Mouse (Mus musculus): Measurements from ENCODE around the gene Cyp2j5. TPM values are rescaled to one million over a fixed set of nuclear protein-coding genes. Genes with fewer than 3 reads are reported as not detected.
"Not testable (repeated sequence)": the region's sequence is repeated elsewhere in the genome, so short reads cannot be mapped to it uniquely, and the experiment has no call there.

The Cyp2j5 gene
- polyA plus RNA-seq (2012; rRNA removed): not detected in 2 replicates

DNA sequence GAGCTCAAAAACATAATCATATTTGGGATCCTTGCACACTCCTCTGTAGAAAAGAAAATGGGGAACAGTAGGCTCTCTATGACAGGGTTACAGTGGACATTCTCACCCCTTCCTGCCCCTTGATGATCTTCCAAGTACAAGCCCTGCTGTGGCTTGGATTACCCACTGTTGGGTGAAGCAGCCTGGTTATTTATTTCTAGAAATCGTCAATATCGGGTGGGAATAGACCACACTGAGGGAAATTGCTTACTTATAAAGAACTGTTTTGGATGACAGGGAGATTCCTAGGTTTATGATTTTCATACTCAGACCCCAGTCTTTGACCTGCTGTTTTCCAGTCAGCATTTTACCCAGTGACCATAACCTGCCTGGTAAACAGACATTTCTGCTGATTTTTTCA, at the start of gene Cyp2j5:
Gene Cyp2j5, minus strand, starts transcription at position 164 of the 400 bp plus-strand sequence.
- 80% methylated on average over 2 of the region's 2 CpGs for WGBS
- DNase-seq (ENCODE audit: low read depth, low spot score): no peak

DNA sequence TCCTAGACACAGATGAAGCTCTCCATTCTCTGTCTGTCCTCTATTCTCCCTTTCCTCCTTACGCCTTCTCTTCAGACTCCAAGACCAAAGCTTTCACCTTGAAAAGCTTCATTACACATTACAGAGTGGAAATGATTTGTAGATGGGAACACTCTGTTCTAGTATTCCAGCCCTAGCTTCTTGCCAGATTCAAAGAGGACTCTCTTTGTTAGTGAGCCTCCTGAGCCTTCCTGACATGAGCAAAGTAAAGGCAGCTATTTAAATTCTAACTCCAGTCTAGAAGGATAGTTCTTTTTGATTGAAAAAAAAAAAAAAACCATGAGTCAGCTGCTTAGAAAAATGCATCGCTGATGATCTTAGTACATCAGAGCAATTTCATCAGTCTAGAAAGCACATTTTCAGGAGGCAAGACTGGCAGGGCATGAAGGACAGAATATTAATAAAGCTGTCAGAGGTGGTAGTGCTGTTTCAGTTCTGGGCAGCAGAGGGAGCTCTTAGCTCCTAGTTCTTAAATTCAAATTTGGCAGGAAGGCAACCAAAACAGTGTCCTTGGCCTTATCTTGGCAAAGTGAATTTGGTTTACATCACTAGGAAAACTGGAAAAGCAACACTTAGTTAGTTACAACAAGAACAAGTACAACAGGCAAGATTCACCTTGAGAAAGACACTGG, 41.5 kb upstream of the Cyp2j5 start:
- 49% methylated on average over 2 of the region's 2 CpGs for WGBS
- DNase-seq (ENCODE audit: low read depth, low spot score): no peak

DNA sequence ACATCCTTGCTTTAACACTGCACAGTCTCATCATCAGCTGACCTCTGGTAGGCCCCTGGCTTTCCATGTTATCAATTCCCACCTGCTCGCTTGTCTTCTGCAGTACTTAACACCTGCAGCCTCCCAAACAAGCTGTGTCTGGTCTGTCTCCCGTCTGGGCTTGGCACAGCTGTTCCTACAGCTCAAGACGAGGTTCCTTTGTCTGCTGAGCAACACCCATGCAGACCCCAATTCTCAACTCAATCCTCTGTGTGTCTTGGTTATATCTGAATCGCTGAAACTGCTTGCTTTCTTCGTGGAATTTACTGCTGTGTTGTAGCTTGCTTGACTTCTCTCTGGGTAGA, 34.2 kb upstream of the Cyp2j5 start:
- 66% methylated on average over 5 of the region's 5 CpGs for WGBS
- no peak for DNase-seq (ENCODE audit: low read depth, low spot score)

DNA sequence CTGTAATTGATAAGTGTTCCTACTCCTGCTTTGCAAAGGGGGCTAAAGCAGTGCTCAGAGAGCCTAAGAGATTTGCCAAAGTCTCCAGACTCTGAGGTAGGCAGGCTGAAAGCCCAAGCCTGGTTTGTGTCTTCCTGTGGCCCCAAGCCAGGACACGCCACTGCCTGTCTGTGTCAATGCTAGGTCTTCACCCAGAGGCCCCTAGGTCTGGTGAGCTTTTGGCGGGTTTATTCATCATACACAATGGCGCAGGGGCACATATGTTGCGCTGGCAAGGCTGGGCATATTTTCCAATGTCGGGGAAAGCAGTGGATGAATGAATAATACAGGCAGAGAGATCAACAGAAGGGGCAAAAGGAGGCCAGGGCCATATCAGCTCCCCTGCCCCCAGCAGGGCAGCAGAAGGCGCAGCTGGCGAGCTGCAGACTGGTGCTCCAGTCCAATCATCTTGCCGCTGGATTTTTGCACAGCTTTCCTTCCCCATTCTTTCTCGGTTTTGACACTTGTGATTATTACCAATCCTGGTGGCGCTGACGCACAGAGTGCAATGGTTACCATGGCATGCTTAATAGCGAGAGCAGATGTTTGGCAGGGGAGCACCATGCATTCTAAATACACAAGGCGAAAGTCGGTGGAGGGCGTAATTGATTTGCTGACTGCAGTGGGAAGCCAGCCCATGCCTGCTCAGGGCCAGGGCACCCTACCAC, 33.7 kb upstream of the Cyp2j5 start:
- DNase-seq (ENCODE audit: low read depth, low spot score): no peak
- WGBS: 81% methylated on average over 15 of the region's 15 CpGs

DNA sequence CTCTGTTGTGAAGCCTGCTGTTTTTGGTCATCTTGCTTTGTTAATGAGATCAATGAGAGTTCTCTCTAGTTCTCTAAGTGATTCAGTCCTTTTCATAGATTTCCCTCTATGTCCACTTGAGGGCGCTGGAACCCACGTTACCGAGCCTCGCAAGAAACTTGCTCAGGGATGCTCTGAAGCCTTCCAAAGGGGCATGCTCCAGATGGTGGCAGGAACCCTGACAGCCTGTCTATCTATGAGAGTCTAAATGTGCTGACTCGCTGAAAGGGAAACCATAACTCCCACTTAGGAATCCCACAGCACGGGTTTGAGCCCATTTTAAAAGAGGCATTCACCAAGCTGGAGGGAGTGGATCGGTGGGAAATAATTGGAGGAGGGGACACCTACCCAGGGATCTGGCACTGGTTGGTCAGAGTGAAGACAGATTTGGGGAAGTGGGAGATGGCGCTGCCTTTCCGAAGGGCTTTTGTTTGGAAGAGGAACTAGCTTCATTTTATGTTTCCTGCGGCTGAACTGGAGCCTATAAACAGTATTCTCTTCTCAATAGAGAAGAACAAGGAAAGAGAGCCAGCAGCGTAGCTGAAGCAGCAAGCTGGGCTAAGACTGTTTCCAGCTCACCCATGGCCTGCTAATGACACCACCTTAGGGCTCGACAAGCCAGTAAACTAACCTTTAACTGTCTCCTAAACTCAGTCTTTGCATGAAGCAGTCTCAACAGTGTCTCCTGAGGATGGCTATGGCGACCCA, 32.8 kb upstream of the Cyp2j5 start:
- DNase-seq (ENCODE audit: low read depth, low spot score): no peak
- WGBS: 35% methylated on average over 13 of the region's 13 CpGs

DNA sequence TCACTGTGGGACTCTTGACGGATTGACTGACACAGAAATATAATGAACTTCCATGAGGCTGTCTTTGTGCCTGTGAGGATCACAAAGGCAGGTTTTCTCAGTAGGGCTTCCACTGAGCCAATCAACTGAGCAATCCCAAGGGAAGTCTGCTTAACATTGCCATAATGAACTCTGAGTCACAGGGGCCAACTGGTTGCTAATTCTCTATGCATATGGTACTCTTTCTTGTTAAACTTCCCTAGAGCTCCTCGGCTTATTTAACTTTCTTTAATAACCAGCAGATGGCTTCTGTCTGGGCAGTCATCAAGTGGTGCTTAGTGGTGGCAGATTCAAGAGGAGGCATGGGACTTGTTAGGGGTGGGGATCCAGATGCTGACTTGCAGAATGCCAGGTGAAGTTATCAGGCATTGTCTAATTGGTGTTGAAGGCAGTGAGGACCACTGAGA, 23.4 kb upstream of the Cyp2j5 start:
- DNase-seq (ENCODE audit: low read depth, low spot score): no peak

DNA sequence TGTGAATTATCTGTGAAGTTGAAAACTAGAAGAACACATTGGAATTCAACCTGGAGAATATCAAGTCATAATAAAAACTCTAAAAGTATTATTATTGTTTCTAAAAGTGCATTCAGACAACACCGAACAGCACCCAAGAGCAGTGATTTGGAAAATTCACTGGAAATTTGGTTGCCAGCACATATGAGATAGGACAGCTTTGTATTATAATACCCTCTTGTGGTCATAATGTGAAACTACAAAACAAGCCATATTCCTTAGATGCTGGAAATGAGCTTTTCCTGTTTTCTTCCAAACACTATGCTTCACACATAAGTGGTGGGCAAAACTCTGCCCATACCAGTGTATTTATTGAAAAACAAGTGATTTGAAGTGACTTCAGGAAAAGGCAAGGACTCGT, 19.5 kb upstream of the Cyp2j5 start:
- DNase-seq (ENCODE audit: low read depth, low spot score): no peak
- 23% methylated on average over 2 of the region's 2 CpGs for WGBS

More for the DNA sequence above, 23.4 kb upstream of the Cyp2j5 start:
- 72% methylated on average over 2 of the region's 2 CpGs for WGBS

DNA sequence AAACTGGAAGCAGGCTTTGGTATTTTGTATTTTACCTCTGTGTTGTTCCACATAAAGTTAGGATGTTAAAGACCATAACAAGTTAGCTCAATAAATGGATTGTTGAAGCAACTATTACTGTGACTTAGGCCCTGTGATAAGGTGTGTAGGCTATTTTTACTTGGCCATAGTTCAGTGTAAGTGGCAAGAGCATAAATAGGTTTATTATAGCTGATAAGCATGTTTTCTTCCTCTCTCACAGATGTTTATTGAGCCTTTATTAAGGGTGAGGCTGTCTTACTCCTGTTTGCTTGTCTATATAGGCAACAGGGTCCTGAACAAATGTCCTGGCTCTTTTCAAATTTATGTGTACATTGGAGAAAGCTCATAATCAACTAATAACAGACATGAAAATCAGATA, 17.0 kb upstream of the Cyp2j5 start:
- no peak for DNase-seq (ENCODE audit: low read depth, low spot score)

DNA sequence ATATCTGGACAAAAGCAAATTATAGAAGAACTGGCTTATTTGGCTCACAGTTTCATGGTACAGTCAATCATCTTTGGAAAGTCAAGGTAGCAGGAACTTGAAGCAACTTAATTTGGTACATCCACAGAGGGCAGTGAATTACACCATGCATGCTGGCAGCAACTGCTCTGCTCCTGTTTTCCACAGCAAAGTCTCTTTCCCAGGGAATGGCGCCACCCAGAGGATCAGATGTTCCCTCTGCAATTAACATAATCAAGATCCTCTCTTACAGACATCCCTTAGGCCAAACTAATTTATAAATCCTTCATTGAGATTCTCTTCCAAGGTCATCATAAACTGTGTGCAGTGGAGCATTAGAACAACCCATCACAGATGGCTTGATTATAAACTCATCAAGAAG, 16.3 kb upstream of the Cyp2j5 start:
- WGBS: 25% methylated on average over 1 of the region's 1 CpGs
- peak; percentile 14 for DNase-seq (ENCODE audit: low read depth, low spot score)

DNA sequence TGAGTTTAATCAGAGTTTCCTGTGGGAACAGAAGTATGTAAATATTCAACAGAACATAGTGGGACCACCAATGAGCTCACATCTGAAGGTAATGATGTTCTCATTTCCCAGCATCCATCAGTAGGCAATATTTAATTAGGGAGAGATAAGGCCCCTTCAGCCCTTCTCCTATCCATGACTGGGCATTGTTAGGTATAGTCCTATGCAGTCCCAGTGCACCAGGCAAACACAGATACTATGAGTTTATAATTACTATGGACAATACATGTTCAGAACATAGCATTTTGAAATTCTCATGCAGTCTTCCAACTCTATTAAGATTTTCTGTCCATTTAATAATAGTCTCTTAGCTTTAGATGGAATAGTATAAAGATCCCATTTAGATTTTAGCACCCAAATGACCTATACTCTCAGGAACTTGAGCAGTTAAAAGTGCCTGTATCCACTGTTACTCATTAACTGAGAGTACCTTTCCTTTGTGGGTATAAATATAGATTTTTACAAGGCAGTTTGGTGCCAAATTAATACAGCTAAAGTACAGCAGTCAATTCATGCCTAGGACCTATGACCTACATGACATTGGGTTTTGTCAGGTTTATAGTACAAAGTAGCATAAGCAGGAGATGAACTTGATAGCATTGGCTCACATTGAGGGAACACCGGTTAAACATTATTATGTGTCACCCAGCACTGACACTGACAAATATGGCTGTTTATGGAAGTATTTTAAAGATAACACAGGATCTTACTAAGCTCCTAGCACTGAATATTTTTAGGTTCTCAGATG, 907 bp upstream of the Cyp2j5 start:
- 20% methylated on average over 1 of the region's 1 CpGs for WGBS
- peak; percentile 24 for DNase-seq (ENCODE audit: low read depth, low spot score)

DNA sequence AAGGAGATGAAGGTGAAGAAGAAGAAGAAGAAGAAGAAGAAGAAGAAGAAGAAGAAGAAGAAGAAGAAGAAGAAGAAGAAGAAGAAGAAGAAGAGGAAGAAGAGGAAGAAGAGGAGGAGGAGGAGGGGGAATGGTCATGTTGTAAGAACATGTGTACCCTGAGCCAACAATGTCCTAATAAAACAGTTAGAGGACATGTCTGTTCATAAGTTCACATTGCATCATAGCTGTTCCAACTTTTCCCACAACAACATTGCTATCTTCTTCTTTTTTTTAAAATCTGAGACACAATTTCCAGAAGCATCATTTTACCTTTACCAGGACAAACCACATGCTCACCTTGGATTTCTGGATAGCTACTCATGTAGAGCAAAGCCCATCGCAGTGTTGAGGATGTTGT, 28.5 kb downstream of the Cyp2j5 start:
- WGBS: 82% methylated on average over 1 of the region's 1 CpGs
- no peak for DNase-seq (ENCODE audit: low read depth, low spot score)

DNA sequence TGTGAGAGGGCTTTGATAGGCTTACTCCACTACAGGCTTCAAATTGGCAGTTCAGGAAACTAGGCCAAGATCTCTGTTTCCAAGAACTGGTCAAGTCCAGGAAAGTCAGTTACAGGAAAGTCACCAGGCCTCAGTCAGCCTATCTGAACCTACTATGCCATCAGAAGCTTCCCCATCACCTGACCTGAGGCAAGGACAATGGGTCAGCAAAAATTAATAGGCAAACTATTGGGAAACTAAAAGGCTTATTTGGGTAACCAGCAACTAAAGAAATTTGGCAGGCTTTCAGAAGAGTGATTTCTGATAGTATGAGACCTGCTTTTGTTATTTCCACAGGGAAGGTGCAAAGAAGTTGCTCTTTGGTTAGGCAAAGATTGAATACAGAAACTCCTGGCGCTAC, 41.5 kb downstream of the Cyp2j5 start:
- 86% methylated on average over 1 of the region's 1 CpGs for WGBS
- DNase-seq (ENCODE audit: low read depth, low spot score): no peak

DNA sequence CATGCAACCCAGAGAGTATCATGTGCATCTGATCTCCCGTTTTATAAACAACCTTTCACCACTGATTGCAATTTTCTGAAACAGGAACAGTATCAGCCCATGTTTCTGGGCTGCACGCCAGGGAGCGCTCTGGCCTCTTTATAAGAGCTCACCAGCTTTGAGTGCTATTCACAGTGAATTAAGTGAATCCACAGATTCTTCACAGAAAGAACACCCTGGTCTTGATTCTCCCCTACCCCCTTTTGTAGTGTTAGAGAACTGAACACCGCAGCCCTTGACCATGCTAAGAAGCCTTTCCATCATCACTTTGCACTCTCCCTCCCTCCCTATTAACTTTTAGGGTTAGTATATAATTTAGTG, 72.2 kb downstream of the Cyp2j5 start:
- WGBS: 16% methylated on average over 4 of the region's 4 CpGs
- DNase-seq (ENCODE audit: low read depth, low spot score): no peak

DNA sequence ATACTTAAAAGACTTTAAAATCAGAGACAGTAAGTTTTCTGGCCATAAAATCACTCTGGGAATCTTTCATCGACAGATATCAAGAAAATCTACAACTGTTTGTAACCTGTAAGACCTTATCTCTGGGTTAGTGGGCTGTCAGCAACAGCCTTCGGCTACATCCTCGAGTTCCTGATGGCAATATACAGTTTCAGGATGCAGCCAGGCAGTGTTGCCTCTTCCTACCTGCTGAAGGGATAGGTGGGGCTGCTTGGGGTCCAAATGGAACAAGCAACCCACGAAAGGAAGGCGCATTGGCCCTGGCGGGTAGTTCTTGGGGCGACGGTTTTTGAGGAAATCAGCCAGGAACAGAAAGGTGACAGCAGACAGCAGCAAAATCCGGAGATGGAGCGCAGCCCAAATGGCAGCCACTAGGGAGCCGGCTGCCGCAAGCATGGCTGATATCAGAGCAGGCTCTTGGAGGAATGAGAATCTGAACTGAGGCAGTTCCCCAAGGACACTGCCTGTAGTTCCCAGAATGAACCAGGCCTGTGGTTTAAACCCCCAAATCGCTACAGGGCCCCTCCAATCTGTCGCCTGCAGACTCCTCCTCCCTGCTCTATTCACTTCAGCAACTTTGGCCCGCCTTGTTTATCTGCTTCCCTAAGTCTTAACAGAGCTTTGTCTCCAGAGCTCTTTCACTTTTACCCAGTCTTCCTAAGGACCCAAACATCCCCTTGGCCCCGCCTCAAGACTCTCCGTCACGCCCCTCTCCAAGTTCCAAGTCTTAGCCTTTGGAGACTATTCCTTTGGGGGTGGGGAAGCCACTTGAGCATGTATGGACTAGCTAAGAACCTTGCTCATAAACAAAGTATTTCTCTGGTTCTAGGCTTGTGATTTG, 72.8 kb downstream of the Cyp2j5 start, which contains the start of gene Cyp2j9:
Gene Cyp2j9, minus strand, starts transcription at position 668 of the 880 bp plus-strand sequence.
- 2% methylated on average over 18 of the region's 18 CpGs for WGBS
- peak; percentile 70 for DNase-seq (ENCODE audit: low read depth, low spot score)

DNA sequence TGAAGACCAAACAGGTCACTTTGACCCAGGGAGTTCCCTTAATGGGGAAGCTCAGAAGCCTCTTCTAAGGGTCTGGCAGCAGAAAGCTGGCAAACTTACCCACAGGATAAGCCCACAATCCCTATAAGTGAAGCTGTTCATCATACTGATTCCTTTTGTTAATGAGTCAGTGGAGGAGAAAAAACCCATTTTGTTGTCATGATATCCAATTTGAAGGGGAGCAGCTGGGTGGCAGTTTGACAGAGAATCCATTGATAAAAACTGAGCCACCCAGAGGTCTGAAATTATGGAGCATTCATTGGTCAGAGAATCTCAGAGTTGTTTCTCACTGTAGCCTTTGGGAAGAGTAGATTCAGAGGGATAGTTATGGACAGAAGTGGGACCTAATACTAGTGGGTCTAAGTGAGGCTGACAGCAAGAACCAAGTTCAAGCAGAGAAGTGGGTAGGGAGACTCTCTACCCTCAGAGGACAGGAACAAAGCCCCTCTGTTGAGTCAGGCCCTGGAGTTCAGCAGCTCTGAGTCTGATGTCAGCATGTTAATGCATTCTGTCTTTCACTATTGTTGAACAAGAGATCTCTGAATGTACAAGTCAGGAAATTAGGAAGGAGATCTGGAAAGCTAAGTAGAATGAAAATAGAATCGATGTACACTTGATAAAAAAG, 82.4 kb downstream of the Cyp2j5 start:
- 90% methylated on average over 1 of the region's 1 CpGs for WGBS
- no peak for DNase-seq (ENCODE audit: low read depth, low spot score)

DNA sequence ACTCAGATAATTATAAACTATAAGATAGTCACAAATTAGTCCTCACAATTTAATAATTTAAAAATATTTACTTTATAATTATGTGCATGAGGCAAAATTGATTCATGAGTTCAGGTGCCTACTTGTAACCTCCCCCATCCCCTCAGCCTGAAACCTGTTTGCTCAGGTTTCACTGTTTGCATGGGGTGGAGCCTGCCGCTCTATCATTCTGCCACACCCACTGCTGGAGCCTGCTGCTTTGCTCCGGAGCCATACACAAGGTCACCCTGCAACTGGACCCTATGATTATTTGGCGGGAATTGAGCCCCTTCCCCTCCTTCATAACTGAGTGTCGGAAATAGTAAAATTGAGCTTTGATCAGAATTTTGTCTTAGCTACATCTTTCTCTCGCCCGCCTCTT, 83.6 kb downstream of the Cyp2j5 start:
- WGBS: 48% methylated on average over 6 of the region's 6 CpGs

More for the DNA sequence above, 83.6 kb downstream of the Cyp2j5 start:
- not testable (repeated sequence) for DNase-seq (ENCODE audit: low read depth, low spot score)

All from large intestine, adult 2 months (tissue).